Mouse (Mus musculus) layer of hippocampus, postnatal 25 days (tissue): Measurements from ENCODE around the gene Nudcd3. TPM values are rescaled to one million over a fixed set of nuclear protein-coding genes. Genes with fewer than 3 reads are reported as not detected.
"Not testable (repeated sequence)": the region's sequence is repeated elsewhere in the genome, so short reads cannot be mapped to it uniquely, and the experiment has no call there.

Experiments
- DNase-seq, 2 experiments: peaks; one replicate each; pipeline ENCODE4 v3.0.0; 2022; ENCODE audit warnings: mixed read lengths in 2 of 2, low spot score in 1 of 2; ENCODE audit errors: extremely low spot score in 1 of 2
- total RNA-seq, 2 experiments: library from RNA; stranded (reverse); gene quantifications; 2 replicates each; pipeline ENCODE4 v1.2.3; 2021

Gene Nudcd3
- total RNA-seq, 2 experiments from 2014 or later = 111 to 113 TPM

DNA sequence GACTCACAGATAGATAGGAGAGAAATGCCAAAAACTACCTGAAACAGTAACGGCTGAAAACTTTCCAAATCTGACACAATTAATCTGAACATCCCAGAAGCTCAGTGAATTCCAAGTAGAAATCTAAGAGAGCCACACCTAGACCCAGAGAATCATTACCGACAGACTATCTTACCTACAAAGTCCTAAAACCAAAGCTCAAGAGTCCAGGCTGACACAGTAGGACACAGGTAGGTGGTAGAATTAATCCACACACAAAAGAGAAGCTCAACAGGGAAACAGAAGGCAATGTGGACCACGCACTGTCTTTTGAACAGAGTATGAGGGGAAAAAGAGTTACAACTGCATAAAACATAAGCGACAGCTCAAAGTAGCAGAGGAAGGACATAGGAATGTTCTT lies 67.3 kb downstream of the Nudcd3 start:
- no peak for DNase-seq

DNA sequence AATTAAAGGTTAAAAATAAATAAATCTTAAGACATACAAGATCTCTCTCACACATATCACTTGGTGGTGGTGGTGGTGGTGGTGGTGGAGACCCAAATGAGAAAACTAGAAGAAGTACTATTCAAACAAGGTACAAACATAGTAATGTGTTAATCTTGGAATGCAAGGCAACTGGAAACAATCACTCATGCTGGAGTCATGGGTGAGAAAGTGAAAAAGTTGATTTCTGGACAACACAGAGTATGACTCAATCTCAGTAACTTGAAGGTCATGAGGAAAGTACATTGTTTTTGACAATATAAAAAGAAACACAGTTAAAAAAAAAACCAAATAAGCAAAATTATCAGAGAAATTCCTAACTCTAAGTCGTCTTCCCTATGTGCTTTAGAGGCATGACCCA lies 69.6 kb downstream of the Nudcd3 start:
- no peak for DNase-seq

DNA sequence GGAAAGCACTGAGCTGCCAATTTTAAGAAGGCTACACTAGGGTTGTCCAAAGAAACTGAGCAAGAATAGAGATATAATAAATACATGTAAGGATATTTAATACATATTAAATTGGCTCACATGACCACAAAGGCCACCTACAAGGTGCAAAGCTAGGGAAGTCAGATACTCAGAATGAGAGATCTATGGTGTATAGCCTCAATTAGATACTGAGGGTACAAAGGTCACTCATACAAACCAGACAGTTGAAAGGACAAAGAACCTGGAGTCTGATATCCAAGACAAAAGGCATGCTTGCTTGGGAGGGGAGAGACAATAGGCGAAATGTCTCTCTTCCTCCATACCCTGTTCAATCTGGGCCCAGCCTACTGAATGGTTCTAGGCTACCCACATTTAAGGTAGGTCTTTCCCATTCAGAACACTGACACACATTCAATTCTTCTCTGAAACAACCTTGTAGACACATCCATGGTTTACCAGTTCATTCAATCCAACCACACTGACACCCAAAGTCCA lies 76.6 kb downstream of the Nudcd3 start:
- no peak for DNase-seq

DNA sequence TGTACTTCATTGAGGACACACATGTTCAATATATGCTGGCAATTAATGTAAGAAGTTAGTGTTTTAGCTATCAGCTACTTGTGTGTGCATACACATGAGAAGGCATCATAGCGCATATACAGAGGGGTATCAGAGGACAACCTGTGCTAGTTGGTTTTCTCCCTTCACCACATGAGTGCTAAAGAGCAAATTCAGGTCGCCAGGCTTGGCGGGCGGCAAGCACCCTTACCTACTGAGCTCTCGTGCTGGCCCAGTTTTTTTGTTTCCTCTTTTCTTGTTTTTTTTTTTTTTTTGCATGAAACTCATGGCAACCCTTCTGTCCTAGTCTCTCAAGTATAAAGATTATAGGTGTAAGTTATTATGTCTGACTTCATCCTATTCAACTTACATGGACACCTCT lies 77.6 kb downstream of the Nudcd3 start:
- no peak for DNase-seq

DNA sequence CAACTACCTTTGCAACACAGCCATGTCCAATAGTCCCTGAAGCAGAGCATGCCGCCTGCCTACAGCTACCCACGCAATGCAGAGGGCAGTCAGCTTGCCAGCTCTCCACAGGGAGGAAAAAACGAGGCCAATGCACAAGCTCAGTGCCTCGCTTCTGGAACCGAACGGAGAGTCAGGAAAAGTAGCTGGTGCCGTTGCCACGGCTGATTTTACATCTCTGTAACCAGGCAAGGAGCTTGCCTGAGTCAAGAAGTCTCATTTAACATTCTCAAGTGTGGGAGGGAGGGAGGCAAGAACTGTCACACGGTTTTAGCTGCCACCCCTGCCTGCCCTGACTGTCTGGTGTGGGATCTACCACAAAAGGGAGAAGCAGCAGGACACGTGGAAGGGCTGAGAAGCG lies 79.6 kb downstream of the Nudcd3 start:
- peak in 1 of 2 experiments; percentile 42 for DNase-seq

DNA sequence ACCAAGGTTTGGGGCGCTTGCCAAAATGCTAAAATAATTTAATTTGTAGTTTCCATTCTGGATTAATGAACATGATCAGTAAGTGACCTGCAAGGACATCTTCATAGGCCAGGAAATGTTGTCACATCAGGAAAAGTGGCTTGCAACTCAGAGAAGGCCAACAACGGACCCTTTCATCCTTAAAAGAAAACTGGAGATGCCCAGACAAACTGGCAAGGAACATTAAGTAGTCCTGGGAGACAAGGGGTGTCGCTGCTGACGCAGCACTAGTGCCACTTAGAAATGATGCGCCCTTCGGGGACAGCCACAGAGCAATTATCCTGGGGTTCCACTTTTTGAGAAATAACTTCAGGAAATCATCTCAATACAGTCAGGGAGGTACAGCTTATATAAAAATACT lies 80.2 kb downstream of the Nudcd3 start:
- no peak for DNase-seq

DNA sequence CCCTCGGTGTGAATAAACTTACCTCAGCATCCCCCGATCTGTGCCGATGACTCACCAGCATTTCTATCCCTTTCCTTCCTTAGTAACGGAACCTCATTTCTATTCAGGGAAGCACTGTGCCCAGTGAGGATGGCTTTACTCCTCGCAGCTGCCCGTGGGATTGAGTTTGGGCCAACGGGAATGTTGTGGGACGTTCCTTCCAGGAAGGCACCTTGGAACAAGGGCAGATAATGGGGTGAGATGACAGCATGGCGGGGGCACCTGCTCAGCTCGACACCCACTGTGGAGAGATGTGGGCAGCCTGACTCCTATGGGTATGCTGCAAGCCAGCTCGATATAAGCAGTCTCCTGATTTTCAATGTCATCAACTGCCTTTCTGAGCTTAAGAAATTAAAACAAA lies 80.9 kb downstream of the Nudcd3 start:
- peak in 1 of 2 experiments; percentile 27 for DNase-seq

DNA sequence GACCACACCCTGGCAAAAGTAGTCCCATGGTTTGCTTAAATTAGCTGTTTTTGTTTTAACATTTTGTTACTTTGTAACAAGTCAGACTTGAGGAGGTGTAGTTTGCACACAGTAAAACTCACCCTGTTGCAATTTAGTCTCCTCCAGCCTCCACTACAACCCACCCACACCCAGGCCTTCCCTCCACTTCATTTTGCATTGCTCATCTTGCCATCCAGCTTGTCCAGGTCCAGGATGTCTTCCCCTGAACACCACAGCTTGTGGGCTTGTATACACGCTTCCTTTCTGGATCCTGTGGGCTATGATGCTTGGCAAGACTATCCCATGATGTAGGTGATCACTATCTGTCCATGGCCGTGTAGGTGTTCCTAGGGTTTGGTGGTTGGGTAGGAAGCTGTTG lies 82.3 kb downstream of the Nudcd3 start:
- no peak for DNase-seq

DNA sequence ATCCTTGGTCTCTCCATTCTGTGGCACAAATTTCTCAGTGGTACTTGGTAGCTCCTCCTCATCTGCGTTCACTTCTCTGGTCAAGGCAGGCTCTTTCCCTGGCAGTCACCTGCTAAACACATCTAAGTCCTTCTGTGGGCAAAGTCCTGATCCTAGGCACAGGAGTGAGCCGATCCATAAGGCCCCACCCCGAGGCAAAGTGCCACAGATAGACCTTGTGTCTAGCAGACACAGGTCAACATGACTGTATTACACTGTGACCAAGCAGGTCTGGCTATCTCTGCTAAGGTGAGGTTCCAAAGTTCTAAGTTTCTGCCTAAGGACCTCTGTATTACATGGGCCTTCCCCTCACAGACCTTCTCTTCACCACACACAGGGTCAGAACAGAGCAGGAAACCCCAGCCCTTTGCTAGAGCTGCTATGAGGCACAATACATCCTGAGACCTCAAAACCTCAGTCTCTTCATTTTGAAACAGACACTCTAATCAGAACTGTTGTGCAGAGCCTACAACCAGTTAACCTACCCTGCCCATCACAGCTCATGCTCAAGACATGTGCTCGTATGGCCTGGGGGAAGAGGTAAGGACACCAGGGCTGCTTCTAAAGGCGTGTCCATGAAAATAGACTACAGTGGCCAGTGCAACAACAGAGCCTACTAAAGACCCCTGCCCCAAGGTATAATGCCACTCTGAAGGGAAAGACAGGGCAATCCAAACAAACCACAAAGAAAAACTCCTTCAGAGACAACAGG lies 88.3 kb downstream of the Nudcd3 start:
- DNase-seq = no peak

DNA sequence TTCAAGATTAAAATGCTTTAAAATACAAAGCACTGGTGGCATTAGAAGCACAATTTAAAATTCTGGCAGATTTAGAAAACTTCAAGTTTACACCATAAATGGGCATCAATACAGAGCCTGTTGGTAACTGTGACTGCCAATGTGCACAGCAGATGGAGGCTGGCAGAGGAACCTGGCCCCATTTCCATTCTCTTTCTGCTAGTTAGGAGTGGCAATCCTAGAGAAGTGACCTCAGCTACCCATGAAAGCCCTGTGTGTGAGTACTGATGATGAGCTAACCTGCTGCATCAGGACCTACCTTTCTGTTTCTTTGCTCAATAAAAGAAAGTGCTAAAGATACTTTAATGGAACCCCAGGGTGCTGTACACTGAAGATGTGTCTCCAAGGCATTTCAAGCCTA lies 90.2 kb downstream of the Nudcd3 start:
- peak in 1 of 2 experiments; percentile 40 for DNase-seq

DNA sequence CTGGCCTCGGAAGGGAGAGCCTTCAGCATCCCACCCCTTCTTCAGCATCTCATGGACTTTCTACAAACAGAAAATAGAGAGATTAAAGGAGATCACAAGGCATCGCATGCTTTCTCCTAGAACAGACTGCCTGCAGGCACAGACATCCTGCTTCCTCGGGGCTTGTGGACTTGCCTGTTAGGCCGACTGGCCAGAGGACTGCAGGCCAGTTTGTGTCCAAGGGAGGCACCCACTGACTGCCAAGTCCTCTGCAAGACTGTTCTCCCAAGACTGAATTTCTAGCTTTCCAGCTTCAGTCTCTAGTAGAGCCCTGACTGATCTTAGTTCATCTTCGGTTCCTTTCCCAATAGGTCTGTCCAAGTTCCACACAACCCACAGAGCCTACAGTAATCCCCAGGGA lies 91.9 kb downstream of the Nudcd3 start:
- DNase-seq = no peak

DNA sequence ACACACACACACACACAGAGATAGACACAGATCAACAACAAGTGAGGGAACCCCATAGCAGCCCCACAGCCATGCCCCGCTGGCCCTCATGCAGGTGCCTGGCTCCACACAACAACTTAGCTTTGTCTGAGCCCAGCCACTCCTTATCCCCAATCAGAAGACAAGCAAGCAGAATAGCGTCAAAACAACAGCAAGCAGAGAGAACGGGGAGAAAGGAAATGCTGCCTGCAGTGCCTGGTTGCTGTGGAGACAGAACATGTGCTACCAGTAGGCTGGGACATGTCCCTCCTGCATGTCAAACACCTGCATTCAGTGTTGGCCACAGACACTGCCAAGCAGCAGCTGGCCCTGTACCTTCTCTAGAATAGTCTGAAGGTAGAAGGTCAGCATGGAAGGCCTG lies 92.5 kb downstream of the Nudcd3 start:
- no peak for DNase-seq

DNA sequence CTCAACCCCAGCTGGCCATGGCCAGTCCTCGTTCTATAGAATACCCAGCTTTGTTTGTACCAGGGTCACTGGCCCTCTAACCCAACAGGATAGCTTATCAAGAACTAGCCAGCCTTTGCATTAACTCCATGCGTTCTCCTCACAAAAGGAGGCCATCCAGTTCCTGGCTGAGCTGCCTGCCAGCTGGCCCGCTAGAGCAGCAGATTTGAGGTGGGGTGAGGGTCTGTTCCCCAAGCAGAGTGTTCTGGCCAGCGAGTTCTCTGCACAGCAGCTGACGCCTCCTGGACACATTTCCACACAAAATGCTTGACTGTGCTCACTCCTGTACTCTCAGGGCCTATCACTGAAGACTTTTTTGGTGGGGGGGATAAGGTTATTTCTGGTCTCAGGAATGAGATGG lies 95.5 kb downstream of the Nudcd3 start:
- DNase-seq = peak in 1 of 2 experiments; percentile 38

DNA sequence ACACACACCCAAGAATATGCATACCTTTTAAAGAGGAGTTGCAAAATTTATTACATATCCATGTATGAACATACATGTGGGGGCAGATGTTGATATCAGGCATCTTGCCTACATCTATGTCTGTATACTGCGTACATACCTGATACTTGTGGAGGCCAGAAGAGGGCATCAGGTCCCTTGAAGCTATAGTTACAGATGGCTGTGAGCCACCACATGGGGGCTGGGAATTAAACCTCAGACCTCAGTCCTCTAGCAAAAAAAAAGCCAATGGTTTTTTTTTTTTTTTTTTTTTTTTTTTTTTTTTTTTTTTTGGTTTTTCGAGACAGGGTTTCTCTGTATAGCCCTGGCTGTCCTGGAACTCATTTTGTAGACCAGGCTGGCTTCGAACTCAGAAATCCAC lies 103.6 kb downstream of the Nudcd3 start:
- DNase-seq = not testable (repeated sequence)

DNA sequence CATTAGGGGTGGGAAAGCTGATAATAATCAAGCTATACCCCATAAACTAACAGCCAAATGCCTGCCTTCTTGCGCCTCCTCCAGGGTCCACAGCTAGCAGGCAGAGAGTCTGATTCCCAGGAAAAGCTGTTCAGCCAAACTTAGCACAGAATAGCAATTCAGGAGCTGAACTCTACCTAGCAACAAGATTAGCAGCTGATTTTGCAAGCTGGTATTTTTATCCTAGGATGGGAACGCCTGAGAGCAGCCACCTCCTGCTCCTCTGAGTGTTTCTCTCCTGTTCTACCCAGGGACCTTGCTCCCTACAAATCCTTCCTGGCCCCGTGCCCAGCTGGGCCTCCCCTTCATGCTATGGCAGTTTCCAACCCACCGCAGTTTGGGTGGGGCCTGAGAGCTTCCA lies 113.2 kb downstream of the Nudcd3 start:
- DNase-seq = no peak

DNA sequence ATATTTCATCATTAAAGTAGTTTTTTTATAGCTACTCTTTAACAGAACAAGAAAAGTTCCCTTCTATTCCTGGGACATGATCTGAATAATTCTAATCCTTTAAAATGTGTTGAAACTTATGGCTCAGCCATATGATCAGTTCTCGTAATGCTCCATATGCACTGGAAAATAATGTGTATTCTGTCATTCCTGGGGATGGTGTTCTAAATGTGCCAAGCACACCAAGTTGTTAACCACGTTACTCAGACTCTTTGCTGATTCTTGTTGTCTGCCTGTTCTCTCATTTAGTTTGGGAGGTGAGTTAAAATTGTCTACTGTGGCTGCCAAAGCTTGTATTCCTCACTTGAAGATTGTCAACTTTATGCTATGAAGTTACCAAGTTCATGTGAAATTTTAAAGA lies 121.5 kb downstream of the Nudcd3 start:
- DNase-seq = no peak

DNA sequence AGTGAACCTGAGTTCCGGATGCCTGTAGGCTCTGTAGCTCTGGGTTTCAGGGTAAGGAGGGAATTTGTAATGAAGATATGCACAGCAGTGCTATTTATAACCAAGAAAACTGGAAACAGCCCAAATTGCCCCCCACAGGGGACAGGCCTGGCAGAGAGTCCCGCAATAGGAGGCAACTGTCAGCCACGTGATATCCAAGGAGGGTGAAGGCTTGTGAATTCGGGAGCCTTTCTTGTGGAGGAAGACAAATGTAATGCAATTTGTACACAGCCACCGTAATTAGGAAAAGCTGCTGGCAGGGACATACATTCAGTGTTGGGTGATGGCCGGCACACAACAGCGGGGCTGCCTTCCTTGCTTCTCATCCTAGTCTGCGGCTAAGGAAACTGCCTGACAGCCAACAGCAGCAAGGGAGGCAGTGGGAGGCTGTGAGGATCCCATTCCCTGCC lies 124.6 kb downstream of the Nudcd3 start:
- no peak for DNase-seq

DNA sequence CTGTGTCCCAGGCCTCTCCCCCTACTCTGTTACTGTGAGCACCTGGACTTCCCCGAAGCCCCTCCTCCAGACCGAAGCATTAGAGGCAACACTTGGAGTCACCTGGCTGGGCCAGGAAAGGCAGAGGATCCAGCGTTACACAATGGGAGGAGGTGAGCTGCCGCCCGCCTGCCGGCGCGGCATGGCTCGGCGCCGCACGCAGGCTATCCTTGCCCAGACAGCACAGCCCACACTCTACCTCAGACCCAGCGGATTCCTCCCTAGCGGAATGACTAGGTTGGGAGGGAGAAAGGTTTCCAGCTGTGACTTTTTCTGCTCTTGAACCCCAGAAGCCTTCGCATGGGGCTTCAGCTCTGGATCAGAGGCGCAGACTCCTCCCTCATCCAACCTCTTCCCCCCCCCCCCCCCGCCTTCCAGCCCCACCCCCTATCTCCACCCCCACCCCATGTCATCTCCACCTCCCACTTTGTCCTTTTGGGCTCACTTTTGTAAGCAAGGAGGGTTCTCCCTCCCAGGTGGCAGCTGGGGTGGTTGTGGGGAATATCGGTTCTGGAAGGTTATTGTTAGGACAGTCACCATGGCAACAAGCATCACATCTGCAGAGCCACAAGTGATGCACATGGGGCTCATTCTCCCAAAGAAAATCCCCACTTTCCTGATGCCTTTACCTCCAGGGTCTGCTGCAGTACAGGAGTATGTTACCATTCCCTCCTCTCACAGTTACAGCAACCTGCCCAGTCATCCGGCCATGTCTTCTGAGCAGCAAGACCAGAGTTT lies 131.8 kb downstream of the Nudcd3 start:
- no peak for DNase-seq

DNA sequence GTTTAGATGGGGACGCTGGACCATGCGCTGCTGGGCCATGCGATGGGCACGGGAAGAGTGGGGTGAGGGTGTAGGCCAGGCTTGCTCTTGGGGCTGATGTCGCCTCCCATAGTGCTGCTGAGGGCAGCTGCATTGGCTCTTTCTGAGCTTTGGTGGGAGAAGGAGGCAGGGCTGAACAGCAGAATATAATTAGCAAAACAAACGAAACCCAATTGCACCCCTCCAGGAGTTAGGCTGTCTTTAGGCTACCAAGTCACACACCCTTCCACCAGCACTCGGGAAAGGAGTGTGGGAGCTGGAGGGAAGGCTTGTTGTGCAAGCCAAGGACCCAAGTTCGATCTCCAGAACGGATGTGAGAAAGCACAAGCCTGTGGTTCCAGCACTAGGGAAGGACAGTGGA lies 133.1 kb downstream of the Nudcd3 start:
- no peak for DNase-seq

DNA sequence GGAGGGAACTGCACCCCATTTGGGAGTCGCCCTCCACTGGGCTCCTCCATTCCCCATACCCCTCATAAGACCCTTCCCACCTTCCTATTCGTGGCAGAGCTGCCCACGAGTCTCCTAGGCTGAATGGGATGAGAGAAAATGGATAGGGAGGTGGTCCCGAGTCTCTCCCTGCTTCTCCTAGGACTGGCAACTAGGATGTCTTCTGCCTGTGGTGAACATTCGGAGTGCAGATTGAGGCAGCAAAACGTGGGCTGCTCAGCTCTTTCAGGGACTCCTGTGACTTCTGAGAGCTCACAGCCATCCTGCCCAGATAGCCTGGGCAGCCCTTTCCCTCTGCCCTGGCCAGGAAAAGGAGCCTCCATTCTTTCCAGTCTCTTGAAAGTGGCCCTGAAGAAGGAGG lies 134.0 kb downstream of the Nudcd3 start, which contains the start of gene Camk2b:
TSS of gene Camk2b (minus strand) at position 187 of the 400 bp plus-strand sequence.
- no peak for DNase-seq

DNA sequence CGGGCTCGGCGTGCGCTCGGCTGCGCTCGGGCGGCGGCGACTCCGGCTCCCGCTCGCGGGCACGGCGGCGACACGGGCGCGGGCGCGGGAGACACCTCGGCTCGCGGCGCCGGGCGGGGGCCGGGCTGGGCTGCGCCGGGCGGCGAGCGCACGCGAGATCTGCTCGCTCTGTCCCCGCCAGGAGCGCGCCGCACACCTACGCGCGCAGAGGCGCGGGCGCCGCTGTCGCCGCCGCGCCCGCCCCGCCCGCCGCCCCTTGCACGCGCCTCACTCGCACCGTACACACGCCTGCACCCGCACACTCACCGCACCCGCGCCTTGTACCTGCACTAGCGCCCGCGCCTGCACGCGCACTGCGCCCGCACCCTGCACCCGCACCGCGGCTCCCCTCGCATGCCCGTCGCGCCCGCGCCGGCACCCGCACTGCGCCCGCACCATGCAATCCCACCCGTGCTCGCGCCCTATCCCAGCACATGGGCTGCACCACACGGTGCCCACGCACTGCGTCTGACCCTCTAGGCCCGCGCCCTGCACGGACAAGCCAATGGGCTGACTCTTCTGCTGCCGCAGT lies 134.6 kb downstream of the Nudcd3 start:
- peak; percentile 55 to 68 for DNase-seq
